Mouse (Mus musculus): Measurements from ENCODE around the gene Wdfy4. TPM values are rescaled to one million over a fixed set of nuclear protein-coding genes. Genes with fewer than 3 reads are reported as not detected.

The Wdfy4 gene
- polyA plus RNA-seq, 1 experiment from 2014 or later: 0.10 TPM

- Histone ChIP-seq H3K27ac (replicated peaks) (peak overlapping the region; percentile 36), H3K9ac (no peak overlapping the region), H3K36me3 (no peaks in the 10 kb centered on the region), H3K4me3 (no peak overlapping the region), H3K27me3 (no peaks in the 10 kb centered on the region), H3K4me1 (replicated peaks) (peaks cover 17% of the 10 kb centered on the region), H3K4me2 (peak overlapping the region; percentile 14; the same call in 1 of the 2 replicates), H3K9me3 (no peaks in the 10 kb centered on the region)
- WGBS: 39% methylated on average over 20 of the region's 20 CpGs
- peak; percentile 54; the same call in 1 of the 2 replicates for ATAC-seq (ENCODE audit: low FRiP score, low read depth)
Measured at GRCm38 (mm10) chr14:32950312-32951301, 234.7 kb downstream of the Wdfy4 start.

GRCm38 (mm10) chr14:32947512-32947911 lies 237.8 kb downstream of the Wdfy4 start:
- Histone ChIP-seq H3K4me3 (no peak overlapping the region), H3K9me3 (no peaks in the 10 kb centered on the region), H3K36me3 (no peaks in the 10 kb centered on the region), H3K27ac (replicated peaks) (no peak overlapping the region), H3K27me3 (no peaks in the 10 kb centered on the region), H3K4me2 (no peak overlapping the region), H3K9ac (no peak overlapping the region), H3K4me1 (replicated peaks) (peaks cover 17% of the 10 kb centered on the region)
- 93% methylated on average over 2 of the region's 2 CpGs for WGBS
- ATAC-seq (ENCODE audit: low FRiP score, low read depth): no peak

- no peaks in the 10 kb centered on the region for H3K27me3 ChIP-seq
- no peak overlapping the region for H3K4me3 ChIP-seq
- no peak overlapping the region for H3K9ac ChIP-seq
- H3K4me1 ChIP-seq (replicated peaks): no peaks in the 10 kb centered on the region
- 87% methylated on average over 5 of the region's 5 CpGs for WGBS
- H3K9me3 ChIP-seq: no peaks in the 10 kb centered on the region
- H3K36me3 ChIP-seq: no peaks in the 10 kb centered on the region
- no peak overlapping the region for H3K4me2 ChIP-seq
- H3K27ac ChIP-seq (replicated peaks): no peak overlapping the region
- no peak for ATAC-seq (ENCODE audit: low FRiP score, low read depth)
Measured at GRCm38 (mm10) chr14:32939217-32939616, 246.1 kb downstream of the Wdfy4 start.

- WGBS: 51% methylated on average over 6 of the region's 6 CpGs
- no peak overlapping the region for H3K27ac ChIP-seq (replicated peaks)
- no peak for ATAC-seq (ENCODE audit: low FRiP score, low read depth)
- H3K27me3 ChIP-seq: no peaks in the 10 kb centered on the region
- H3K9me3 ChIP-seq: no peaks in the 10 kb centered on the region
- no peak overlapping the region for H3K4me3 ChIP-seq
- H3K9ac ChIP-seq: no peak overlapping the region
- no peaks in the 10 kb centered on the region for H3K4me1 ChIP-seq (replicated peaks)
- H3K36me3 ChIP-seq: no peaks in the 10 kb centered on the region
- no peak overlapping the region for H3K4me2 ChIP-seq
Measured at GRCm38 (mm10) chr14:32934064-32934463, 251.2 kb downstream of the Wdfy4 start.

- Histone ChIP-seq H3K27me3 (no peaks in the 10 kb centered on the region), H3K4me1 (replicated peaks) (no peaks in the 10 kb centered on the region), H3K9me3 (no peaks in the 10 kb centered on the region), H3K9ac (no peak overlapping the region), H3K4me2 (no peak overlapping the region), H3K36me3 (no peaks in the 10 kb centered on the region), H3K4me3 (no peak overlapping the region), H3K27ac (replicated peaks) (no peak overlapping the region)
- ATAC-seq (ENCODE audit: low FRiP score, low read depth): no peak
- WGBS: 82% methylated on average over 8 of the region's 8 CpGs
Measured at GRCm38 (mm10) chr14:32932220-32932619, 253.1 kb downstream of the Wdfy4 start.

- Histone ChIP-seq H3K9ac (no peak overlapping the region), H3K4me3 (no peak overlapping the region), H3K36me3 (no peaks in the 10 kb centered on the region), H3K4me2 (no peak overlapping the region), H3K9me3 (no peaks in the 10 kb centered on the region), H3K27ac (replicated peaks) (no peak overlapping the region), H3K4me1 (replicated peaks) (no peaks in the 10 kb centered on the region), H3K27me3 (no peaks in the 10 kb centered on the region)
- no peak for ATAC-seq (ENCODE audit: low FRiP score, low read depth)
- WGBS: 85% methylated on average over 10 of the region's 10 CpGs
Measured at GRCm38 (mm10) chr14:32931709-32932108, 253.6 kb downstream of the Wdfy4 start.

GRCm38 (mm10) chr14:32923871-32924270 lies 261.4 kb downstream of the Wdfy4 start:
- H3K27me3 ChIP-seq: no peaks in the 10 kb centered on the region
- H3K4me1 ChIP-seq (replicated peaks): no peaks in the 10 kb centered on the region
- no peak for ATAC-seq (ENCODE audit: low FRiP score, low read depth)
- no peak overlapping the region for H3K27ac ChIP-seq (replicated peaks)
- no peak overlapping the region for H3K4me2 ChIP-seq
- WGBS: 84% methylated on average over 9 of the region's 9 CpGs
- no peak overlapping the region for H3K4me3 ChIP-seq
- H3K9me3 ChIP-seq: no peaks in the 10 kb centered on the region
- H3K9ac ChIP-seq: no peak overlapping the region
- no peaks in the 10 kb centered on the region for H3K36me3 ChIP-seq

- Histone ChIP-seq H3K4me3 (no peak overlapping the region), H3K27ac (replicated peaks) (no peak overlapping the region), H3K27me3 (no peaks in the 10 kb centered on the region), H3K9me3 (no peaks in the 10 kb centered on the region), H3K4me2 (no peak overlapping the region), H3K9ac (no peak overlapping the region), H3K4me1 (replicated peaks) (no peaks in the 10 kb centered on the region), H3K36me3 (no peaks in the 10 kb centered on the region)
- ATAC-seq (ENCODE audit: low FRiP score, low read depth): no peak
- 95% methylated on average over 1 of the region's 1 CpGs for WGBS
Measured at GRCm38 (mm10) chr14:32917919-32918318, 267.4 kb downstream of the Wdfy4 start.

- no peak for ATAC-seq (ENCODE audit: low FRiP score, low read depth)
- Histone ChIP-seq H3K4me1 (replicated peaks) (no peaks in the 10 kb centered on the region), H3K4me3 (no peak overlapping the region), H3K36me3 (no peaks in the 10 kb centered on the region), H3K9me3 (no peaks in the 10 kb centered on the region), H3K27ac (replicated peaks) (no peak overlapping the region), H3K27me3 (no peaks in the 10 kb centered on the region), H3K9ac (no peak overlapping the region), H3K4me2 (no peak overlapping the region)
- WGBS: 47% methylated on average over 2 of the region's 2 CpGs
Measured at GRCm38 (mm10) chr14:32915360-32915759, 269.9 kb downstream of the Wdfy4 start.

GRCm38 (mm10) chr14:32911187-32911586 lies 274.1 kb downstream of the Wdfy4 start:
- Histone ChIP-seq H3K4me1 (replicated peaks) (peaks cover 10% of the 10 kb centered on the region; the same call in 1 of the 2 replicates), H3K4me3 (no peak overlapping the region), H3K27me3 (no peaks in the 10 kb centered on the region), H3K36me3 (no peaks in the 10 kb centered on the region), H3K9me3 (no peaks in the 10 kb centered on the region), H3K4me2 (no peak overlapping the region), H3K9ac (no peak overlapping the region), H3K27ac (replicated peaks) (no peak overlapping the region)
- ATAC-seq (ENCODE audit: low FRiP score, low read depth): no peak
- 92% methylated on average over 4 of the region's 4 CpGs for WGBS
